Mouse (Mus musculus): ENCODE data around the gene Mphosph9.
"Not testable (repeated sequence)": the region's sequence is repeated elsewhere in the genome, so short reads cannot be mapped to it uniquely, and the experiment has no call there.

Gene Mphosph9

DNA sequence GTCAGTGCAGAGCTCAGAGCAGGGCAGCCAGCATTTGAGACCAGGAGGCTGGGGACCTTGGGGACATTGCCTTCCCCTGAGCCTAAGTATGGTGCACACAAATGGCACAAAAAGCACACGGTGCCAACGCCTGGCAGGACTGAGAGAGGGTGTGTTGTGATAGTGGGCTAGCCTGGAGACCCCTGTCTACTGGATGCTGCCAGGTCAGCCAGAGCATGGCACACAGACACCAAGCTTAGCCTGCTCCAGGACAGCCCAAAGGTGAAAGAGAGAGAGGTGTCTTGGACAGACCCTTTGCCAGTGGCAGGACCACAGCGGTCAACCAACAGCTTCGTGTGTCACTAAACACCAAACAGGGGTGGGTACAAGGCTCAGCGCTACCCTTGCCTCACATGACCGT, 93.0 kb downstream of the Mphosph9 start:
- DNase-seq (ENCODE audit: low spot score): no peak

DNA sequence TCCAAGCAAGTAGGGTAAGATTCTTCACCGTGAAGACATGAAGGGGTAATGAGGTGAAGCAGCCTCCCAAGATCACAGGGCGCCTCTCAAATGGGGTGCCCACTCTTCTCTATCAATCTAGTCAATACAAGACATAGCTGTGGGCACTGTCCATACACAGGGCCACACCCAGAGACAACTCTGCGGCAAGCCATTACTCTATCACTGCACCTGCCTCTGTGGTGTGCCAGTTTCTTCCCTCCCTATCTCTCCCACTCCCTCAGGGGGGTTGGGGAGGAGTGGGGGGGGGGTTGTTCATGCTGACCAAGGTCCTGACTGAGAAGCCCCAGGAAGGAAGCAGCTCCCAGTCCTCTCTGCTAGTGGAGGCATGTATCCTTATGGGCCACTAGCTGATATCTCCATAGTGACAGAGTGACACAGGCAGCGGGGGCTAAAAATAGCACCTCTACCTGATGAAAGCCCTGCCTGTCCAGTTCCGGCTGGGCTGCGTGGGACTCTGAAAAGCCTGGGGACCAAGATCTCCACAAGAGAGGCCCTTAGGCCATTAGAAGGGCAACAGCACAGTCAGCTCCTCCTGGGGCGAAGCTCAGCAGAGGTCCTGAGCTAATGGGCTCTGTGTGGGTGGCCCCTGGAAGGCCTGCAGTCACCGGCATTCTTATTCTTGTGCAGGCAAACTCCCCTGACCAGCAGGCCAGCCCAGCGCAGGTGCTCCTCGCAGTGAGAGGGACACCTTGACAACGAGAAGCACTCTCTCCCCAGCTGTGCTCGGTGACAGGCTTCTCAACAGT, 93.7 kb downstream of the Mphosph9 start:
- no peak for DNase-seq (ENCODE audit: low spot score)

DNA sequence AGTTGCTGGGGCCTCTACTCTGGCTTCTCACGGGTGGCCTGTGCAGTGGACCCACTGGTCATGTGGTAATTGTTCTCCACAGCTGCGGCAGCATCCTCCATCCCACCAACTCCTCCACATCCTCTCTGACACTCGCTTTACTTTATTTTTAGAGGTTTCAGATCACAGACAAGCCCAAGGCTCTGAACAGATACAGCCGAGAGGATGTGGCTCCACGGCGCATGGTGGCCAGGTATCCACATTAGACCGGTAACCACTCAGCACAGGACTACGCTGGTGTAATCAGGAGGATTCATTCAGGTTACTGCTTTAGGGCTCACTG, 94.7 kb downstream of the Mphosph9 start:
- no peak for DNase-seq (ENCODE audit: low spot score)

DNA sequence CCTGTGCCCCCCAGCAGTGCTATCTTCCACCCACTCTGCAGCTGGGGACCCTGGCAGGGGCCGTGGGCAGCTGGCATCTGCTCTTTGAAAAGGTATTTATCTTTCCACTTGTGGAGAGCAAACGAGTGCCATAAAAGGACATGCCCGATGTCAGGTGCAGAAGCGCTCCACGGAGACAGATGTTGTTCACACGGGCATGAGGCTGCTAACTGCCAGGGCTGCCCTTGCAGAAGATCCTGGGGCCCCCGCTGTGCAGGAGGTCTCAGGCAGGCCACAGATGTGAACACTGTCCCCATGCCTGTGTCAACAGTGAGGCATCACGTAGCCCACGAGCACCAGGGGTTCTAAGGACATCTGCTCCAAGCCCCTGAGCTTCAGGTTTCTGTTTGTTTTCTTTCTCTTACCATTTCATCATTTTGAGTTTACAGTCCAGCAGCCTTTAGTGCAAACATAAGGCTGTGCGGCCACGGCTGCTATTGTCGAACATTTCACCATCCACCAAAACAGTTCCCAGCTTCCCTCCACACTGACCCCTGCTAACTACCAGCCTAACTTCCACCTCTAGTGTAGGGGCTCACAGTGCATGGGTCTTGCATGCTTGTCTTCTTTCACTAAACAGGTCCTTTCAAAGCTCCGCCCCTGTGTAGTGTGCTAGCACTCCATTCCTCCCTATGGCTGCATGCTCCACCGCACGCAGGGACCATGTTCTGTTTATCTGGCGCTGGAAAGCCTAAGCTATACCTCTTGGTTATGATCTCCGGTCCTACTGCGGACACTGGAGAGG, 95.2 kb downstream of the Mphosph9 start:
- DNase-seq (ENCODE audit: low spot score): no peak

DNA sequence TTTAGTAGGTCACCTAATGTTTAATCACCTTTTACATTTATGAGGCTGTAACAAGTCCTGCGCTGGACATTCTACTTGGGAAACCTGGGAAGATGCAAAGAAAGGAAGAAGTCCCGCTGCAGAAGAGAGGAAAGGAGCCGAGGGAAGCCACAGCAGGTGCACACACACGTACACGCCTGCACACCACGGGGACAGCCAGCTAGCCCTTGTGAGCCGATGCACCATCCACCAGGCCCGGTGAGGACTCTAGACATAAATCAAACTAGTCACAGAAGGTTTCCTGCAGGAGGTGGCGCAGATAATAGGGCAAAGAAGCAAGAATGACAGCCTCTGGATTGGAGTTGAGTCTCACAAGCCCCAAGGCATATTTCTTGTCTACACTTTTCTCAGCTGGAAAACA, 97.3 kb downstream of the Mphosph9 start:
- DNase-seq (ENCODE audit: low spot score): no peak

DNA sequence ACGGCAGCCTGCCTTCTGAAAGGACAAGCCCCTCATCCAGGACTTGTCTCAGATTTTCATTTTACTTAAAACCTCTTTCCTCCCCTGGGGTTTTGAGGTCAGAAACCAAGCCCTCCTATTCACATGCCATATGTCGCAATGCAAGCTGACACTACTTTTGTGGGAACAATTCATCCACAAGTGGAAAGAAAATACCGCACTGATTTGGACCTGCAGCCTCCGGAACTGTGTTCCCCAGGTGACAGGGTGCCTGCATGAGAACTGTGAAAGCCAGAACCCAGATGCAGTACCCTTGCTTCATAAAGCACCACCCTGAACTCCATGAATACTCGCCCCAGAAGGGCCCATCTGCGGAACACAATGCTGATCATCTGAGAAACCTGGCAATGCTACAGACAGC, 100.6 kb downstream of the Mphosph9 start:
- DNase-seq (ENCODE audit: low spot score): no peak

DNA sequence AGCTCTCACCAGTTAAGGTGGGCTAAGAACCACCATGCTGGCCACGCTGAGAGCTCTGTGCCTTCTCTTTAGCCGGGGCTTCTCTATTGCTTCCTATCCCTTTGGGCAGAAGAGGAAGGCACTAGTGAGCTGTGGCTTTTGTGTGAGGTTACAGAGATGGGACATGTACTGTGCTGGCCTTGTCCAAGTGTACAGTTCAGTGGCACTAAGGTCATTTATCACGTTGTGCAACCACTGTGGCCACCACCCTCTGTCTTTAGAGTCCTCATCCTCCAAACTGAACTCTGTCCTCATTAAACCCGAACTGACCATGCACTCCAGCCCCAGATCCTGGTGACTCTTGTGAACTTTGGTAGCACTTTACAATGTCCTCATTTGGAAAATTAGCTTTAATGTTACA, 101.3 kb downstream of the Mphosph9 start:
- DNase-seq (ENCODE audit: low spot score): no peak

DNA sequence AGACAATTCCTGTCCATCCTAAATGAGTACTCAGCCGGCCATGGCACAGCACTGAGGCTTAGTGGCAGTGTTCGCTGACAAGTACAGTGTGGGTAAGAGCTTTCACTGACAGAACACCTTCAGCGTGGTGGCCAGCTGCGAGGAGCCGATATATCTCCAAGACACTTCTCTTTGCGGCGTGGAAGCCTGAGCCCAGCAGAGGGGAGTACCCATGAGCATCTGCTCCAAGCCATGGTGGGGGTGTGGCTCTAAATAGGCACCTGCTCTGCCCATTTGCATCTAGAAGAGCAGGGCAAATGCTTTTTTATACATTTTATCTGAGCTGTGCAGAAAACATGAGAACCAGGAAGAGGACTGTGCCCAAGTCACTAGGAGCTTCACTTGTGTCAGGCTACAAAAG, 101.9 kb downstream of the Mphosph9 start:
- DNase-seq (ENCODE audit: low spot score): no peak

DNA sequence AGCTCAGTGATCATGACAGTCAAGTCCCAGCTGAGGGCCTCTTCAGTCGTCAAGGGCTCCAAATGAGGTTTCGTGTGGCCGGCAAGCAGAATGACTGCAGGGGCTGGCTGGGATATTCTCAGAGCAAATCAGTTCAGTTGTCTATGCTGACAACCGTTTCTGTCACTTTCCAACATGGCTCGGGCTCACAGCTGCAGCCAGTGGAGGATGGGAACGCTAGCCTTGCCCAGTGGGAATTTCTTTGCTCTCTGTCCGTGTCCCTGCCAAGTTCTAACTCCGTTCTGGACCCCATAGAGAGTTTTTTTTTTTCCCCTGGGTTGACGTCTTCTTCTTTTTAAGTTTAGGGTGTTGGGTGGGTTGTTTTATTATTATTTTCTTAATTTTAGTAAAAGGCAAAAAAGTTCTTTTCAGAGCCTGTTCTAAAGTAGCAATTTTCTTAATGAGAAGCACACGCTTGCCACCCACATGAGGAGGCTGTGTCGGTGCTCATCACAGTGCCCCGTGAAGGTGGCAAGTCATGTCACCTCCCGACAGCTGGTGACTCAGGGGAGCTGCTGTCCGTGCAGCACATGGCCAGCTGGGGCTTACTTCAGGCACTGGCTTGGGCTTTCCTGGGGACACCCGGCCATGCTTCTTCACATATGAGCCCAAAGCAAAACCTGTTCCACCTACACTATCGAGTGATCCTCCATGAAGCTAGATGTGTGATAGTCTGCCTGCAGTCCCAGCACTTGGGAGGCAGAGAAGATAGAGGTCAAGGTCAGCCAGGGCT, 103.3 kb downstream of the Mphosph9 start:
- no peak for DNase-seq (ENCODE audit: low spot score)

DNA sequence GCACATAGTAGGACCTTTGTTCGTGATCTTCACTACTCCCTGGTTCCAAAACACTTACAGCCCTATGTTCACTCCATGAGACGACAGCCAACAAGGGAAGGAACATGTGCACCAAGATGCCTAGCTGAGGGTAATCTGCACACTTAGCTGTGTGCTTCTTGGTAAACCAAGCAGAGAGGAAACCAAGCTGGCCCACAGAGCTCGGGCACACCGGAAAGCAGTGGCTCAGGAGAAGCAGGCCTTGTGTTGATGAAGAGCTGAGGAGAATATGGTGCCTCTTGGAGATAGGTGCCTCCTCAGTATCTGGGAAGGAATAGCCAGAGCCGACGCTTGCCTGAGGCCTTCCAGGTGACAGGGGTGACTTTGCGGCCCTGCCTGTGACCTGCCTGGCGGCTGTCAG, 104.2 kb downstream of the Mphosph9 start:
- DNase-seq (ENCODE audit: low spot score): no peak

DNA sequence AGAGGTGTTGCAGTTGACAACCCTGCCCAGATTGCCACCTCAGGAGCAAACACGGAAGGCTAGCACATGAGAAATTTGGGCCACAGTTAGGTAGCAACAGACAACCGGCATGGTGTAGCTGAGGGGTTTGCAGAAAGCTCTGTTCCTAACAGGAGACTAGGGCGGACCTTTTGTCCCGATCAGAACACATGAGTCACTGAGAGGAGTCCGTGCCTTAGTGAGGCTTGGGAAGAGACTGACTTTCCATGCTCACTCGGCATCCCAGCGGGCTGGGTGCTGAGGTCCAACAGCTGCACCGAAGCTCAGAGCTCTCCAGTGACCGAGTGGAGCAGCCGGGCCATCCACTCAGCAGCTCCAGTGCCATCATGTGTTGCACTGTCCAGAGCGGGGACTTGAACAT, 105.1 kb downstream of the Mphosph9 start:
- no peak for DNase-seq (ENCODE audit: low spot score)

DNA sequence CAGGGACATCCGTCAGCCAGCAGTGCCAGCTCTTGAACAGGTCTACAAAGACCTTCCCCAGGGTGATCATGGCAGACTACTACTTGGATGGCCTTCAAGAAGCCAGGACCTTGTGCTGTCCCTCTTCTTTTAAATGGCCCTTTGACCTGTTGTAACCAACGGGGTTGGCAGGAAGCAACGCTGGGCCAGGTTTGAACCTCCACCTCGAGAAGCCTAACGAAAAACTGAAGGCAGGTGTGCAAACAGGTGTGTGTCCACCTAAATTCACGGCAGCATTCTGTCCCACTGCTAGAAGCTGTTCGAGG, 106.1 kb downstream of the Mphosph9 start:
- no peak for DNase-seq (ENCODE audit: low spot score)

DNA sequence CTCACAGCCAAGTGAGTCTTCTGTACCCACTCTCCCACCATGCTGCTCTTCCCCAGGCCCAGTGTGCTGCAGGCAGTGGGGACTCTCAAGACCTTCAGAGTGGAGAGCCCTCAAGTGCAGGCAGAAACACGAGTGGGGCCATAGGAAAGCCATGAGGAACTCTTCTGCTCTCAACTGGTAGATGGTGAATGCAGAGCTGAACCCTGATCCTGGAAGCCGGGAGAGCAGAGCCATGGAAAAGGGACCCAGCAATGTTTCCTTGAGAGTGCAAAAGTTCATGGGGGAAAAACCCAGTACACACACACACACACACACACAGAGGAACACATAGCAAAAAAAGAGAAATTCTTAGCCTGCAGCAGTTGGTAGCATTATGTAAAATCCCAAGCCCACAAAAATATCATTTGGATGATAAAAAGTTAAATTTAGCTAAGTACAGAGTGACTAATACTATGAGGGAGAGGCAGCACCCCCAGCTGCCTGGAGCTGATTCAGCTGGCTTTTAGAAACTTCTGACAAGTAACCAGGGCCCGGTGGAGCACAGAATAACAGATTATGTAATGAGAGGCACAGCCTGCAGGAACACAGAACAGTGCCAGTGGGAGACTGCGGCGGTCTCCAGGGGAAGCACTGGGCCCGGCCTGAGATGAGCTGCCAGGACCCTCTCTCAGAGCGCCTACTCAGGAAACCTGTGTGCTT, 106.6 kb downstream of the Mphosph9 start:
- no peak for DNase-seq (ENCODE audit: low spot score)

DNA sequence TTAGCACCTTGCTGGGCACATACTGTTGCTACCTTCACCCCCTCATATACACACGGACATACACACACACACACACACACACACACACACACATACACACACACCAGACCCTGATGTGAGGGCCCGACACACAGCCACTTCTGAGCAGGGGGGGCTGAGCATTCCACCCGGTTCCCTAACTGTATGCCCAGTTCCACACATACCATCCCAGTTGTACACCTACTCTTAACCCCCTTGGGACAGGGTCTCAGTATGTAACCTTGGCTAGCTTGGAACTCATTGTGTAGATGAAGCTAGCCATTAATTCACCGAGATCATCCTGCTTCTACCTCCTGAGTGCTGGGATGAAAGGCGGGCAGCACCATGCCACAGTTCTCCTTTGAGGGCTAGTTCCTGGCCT, 107.2 kb downstream of the Mphosph9 start:
- no peak for DNase-seq (ENCODE audit: low spot score)

DNA sequence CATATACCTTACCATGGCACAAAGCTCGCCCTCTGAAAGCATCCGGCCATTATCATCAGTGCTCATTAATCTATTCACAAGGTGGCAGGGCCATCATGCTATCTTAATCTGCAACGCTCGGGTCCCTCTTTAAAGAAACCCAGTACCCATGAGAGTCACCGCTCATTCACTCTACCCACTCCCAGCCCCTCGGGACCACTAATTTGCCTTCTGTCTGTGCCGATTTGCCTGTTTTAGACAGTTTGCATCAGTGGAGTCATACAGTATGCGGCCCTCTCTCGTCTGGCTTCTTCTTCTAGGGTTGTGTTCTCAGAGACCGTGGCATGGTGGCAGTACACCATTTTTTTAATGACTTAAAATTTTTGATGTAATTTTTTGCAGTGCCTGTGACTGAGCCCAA, 108.3 kb downstream of the Mphosph9 start:
- no peak for DNase-seq (ENCODE audit: low spot score)

DNA sequence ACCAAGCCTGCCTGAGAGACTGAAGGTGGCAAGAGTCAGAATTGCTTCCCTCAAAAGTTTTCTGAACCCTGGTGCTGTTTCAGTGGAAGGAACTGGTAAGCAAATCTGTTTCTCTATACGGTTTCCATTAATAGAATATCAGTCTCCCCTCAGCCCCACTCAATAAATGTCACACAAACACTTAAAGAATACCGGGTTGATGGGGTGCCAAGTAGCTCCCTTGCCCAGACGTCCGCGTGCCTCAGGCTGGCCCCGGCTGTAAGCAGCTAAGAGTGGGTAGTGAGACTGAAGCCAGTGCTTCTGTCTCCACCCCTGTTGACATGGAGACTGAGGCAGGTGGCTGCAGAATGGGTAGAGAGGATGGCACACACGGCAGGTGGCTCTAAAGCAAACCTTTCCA, 108.8 kb downstream of the Mphosph9 start:
- DNase-seq (ENCODE audit: low spot score): no peak

DNA sequence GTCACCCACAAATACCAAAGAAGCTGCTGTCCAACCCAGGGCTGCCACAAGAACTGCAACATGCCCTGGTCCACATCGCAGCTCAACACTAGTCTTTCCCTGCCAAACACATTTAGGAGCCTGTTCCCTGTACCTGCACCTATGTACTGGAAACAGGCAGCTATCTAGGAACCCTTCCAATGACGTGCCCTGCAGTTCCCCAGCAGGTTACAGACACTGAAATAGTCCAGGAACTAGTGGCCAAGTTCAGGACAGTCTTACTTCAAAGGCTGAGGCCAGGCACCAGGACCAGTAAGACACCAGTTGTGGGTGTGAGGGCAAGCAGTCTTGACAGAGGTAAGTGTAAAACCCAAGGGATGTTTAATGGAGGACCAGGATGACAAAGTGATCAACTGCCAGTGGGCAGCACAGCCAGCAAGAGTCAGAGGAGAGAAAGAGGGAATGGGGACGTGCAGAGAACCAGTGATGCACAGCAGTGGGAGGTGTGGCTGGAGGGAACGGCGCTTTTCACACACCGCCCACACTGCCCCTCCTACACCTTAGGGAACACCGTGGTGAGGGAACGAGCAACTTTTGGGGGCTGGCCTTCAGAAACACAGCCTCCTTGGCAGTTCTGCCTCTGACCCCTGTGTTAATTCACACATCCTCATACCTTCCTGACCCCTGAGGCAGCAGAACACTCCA, 110.1 kb downstream of the Mphosph9 start:
- DNase-seq (ENCODE audit: low spot score): no peak

DNA sequence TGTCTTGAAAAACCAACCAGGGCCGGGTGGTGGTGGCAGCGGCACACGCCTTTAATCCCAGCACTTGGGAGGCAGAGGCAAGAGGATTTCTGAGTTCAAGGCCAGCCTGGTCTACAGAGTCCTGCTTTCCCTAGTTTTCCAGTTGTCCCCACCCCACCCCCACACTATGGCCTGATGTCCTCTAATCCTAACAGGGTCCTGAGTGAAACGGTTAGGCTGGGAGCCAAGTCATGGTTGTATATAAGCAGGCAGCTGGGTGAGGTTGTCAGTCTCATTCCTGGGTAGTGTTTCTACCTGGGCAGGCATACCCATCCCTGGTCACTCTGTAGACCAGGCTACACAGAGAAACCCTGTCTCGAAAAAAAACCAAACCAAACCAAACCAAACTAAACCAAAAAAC, 110.7 kb downstream of the Mphosph9 start:
- not testable (repeated sequence) for DNase-seq (ENCODE audit: low spot score)

DNA sequence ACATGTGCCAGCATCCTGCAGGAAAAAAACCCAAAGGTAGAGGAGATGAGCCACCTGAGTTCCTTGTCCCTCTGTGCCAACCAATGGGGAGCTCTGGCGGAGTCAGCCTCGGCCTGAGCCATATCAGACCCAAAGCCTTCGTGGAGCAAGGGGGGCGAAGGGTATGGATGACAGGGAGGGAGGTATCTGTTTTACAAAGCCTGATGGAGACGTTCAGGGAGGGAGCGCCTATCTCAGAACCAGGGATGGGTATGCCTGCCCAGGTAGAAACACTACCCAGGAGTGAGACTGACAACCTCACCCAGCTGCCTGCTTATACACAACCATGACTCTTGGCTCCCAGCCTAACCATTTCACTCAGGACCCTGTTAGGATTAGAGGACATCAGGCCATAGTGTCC, 111.4 kb downstream of the Mphosph9 start:
- no peak for DNase-seq (ENCODE audit: low spot score)

DNA sequence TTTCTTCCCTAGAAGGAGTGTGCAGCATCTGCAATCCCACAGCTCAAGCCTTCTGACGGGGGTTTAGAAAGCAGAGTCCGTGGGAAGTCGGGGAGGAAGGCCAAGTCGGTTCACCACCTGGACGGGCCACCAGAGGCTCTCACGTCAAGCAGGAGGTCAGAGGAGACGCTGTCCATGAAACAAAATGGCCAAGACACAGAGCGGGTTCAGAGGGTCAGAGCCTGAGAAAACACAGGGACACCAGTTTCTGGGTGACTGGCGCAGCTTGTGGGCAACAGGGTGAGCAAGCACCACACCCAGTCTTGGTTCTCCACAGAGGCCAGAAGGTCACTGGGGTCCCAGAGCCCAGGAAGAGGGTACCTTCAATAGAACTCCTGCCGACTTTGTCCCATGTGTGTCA, 112.1 kb downstream of the Mphosph9 start:
- no peak for DNase-seq (ENCODE audit: low spot score)

DNA sequence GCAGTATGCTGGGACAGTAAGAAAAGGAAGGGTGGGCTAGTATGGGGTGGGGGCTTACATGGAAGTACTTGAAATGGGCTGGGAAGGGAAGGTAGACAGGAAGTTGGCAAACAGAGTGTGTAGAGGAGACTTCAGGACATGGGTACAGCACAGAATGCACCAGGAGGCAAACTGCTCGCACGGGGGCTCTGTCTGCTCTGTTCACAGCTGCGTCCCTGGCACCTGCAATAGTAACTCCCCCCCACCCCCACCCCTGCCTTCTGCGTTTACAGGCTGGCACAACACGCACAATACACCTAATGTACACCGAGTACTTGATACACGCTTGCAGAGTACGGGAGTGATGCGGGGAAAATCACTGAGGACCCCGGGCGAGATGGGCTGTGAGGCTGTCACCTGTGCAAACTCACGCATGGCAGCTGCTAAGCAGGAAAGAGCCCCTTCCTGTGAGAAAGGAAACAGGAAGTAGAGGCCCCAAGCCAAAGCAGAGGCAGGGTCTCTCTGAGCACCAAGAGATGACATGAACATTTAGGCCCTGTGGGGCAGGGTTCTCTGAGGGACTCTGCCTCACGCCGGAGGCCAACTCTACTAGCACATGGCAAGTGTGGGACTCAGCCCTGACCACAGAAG, 113.1 kb downstream of the Mphosph9 start:
- no peak for DNase-seq (ENCODE audit: low spot score)
